Mouse (Mus musculus): ENCODE measurements around the gene Catsper3. TPM values are rescaled to one million over a fixed set of nuclear protein-coding genes. Genes with fewer than 3 reads are reported as not detected.

The Catsper3 gene
- polyA plus RNA-seq, 1 experiment: 0.44 TPM

- no peaks in the 10 kb centered on the region for H3K4me1 ChIP-seq (ENCODE audit: control insufficient read depth, insufficient read depth, low read length)
- no peak overlapping the region for H3K27ac ChIP-seq (ENCODE audit: insufficient read depth, low read length)
- no peak overlapping the region for H3K4me3 ChIP-seq (ENCODE audit: insufficient read depth, low read length)
- TF ChIP-seq POLR2A (IDR thresholded peaks at IDR 0.05; ENCODE audit: extremely low read depth, insufficient read depth, low read length) (no peak), CTCF (IDR thresholded peaks at IDR 0.05; ENCODE audit: extremely low read depth, insufficient read depth, low read length) (no peak)
These were observed 40.9 kb downstream of the Catsper3 start for GRCm38 (mm10) chr13:55825245-55825681.

- no peaks in the 10 kb centered on the region for H3K4me1 ChIP-seq (ENCODE audit: control insufficient read depth, insufficient read depth, low read length)
- no peak overlapping the region for H3K4me3 ChIP-seq (ENCODE audit: insufficient read depth, low read length)
- TF ChIP-seq CTCF (IDR thresholded peaks at IDR 0.05; ENCODE audit: extremely low read depth, insufficient read depth, low read length) (no peak), POLR2A (IDR thresholded peaks at IDR 0.05; ENCODE audit: extremely low read depth, insufficient read depth, low read length) (no peak)
- no peak overlapping the region for H3K27ac ChIP-seq (ENCODE audit: insufficient read depth, low read length)
These were observed 41.8 kb downstream of the Catsper3 start for GRCm38 (mm10) chr13:55826008-55826671.

- H3K4me3 ChIP-seq (ENCODE audit: insufficient read depth, low read length): no peak overlapping the region
- no peak overlapping the region for H3K27ac ChIP-seq (ENCODE audit: insufficient read depth, low read length)
- H3K4me1 ChIP-seq (ENCODE audit: control insufficient read depth, insufficient read depth, low read length): no peaks in the 10 kb centered on the region
- no peak for TF ChIP-seq POLR2A (IDR thresholded peaks at IDR 0.05; ENCODE audit: extremely low read depth, insufficient read depth, low read length)
- TF ChIP-seq CTCF (IDR thresholded peaks at IDR 0.05; ENCODE audit: extremely low read depth, insufficient read depth, low read length): no peak
These were observed 42.7 kb downstream of the Catsper3 start for GRCm38 (mm10) chr13:55826796-55827678.

- TF ChIP-seq CTCF (IDR thresholded peaks at IDR 0.05; ENCODE audit: extremely low read depth, insufficient read depth, low read length) (no peak), POLR2A (IDR thresholded peaks at IDR 0.05; ENCODE audit: extremely low read depth, insufficient read depth, low read length) (no peak)
- no peak overlapping the region for H3K4me3 ChIP-seq (ENCODE audit: insufficient read depth, low read length)
- H3K4me1 ChIP-seq (ENCODE audit: control insufficient read depth, insufficient read depth, low read length): no peaks in the 10 kb centered on the region
- H3K27ac ChIP-seq (ENCODE audit: insufficient read depth, low read length): no peak overlapping the region
These were observed 43.3 kb downstream of the Catsper3 start for GRCm38 (mm10) chr13:55827679-55828140.

- Histone ChIP-seq H3K4me3 (ENCODE audit: insufficient read depth, low read length) (no peak overlapping the region), H3K27ac (ENCODE audit: insufficient read depth, low read length) (no peak overlapping the region), H3K4me1 (ENCODE audit: control insufficient read depth, insufficient read depth, low read length) (no peaks in the 10 kb centered on the region)
- TF ChIP-seq CTCF (IDR thresholded peaks at IDR 0.05; ENCODE audit: extremely low read depth, insufficient read depth, low read length) (no peak), POLR2A (IDR thresholded peaks at IDR 0.05; ENCODE audit: extremely low read depth, insufficient read depth, low read length) (no peak)
These were observed 44.0 kb downstream of the Catsper3 start for GRCm38 (mm10) chr13:55828141-55829017.

- Histone ChIP-seq H3K4me3 (ENCODE audit: insufficient read depth, low read length) (no peak overlapping the region), H3K4me1 (ENCODE audit: control insufficient read depth, insufficient read depth, low read length) (no peaks in the 10 kb centered on the region), H3K27ac (ENCODE audit: insufficient read depth, low read length) (no peak overlapping the region)
- TF ChIP-seq CTCF (IDR thresholded peaks at IDR 0.05; ENCODE audit: extremely low read depth, insufficient read depth, low read length): no peak
- no peak for TF ChIP-seq POLR2A (IDR thresholded peaks at IDR 0.05; ENCODE audit: extremely low read depth, insufficient read depth, low read length)
These were observed 44.8 kb downstream of the Catsper3 start for GRCm38 (mm10) chr13:55829018-55829655.

GRCm38 (mm10) chr13:55830081-55830832 lies 45.9 kb downstream of the Catsper3 start:
- no peak overlapping the region for H3K27ac ChIP-seq (ENCODE audit: insufficient read depth, low read length)
- TF ChIP-seq CTCF (IDR thresholded peaks at IDR 0.05; ENCODE audit: extremely low read depth, insufficient read depth, low read length) (no peak), POLR2A (IDR thresholded peaks at IDR 0.05; ENCODE audit: extremely low read depth, insufficient read depth, low read length) (no peak)
- no peak overlapping the region for H3K4me3 ChIP-seq (ENCODE audit: insufficient read depth, low read length)
- H3K4me1 ChIP-seq (ENCODE audit: control insufficient read depth, insufficient read depth, low read length): no peaks in the 10 kb centered on the region

All from cortical plate, adult 2 months (tissue).